Mouse (Mus musculus) E14TG2a.4 (cell line): ENCODE measurements around the gene Zfp646.

Experiments used
- CTCF ChIP-seq: conservative IDR thresholded peaks from 2 replicates; pipeline ENCODE4 v1.5.1; 2014; ENCODE audit warnings: low read length
- NANOG ChIP-seq: IDR thresholded peaks from 2 replicates; pipeline ENCODE4 v1.6.1; 2014; ENCODE audit warnings: borderline replicate concordance, low read length, mixed read lengths
- POU5F1 ChIP-seq: IDR thresholded peaks from 2 replicates; pipeline ENCODE4 v1.6.1; 2014; ENCODE audit warnings: low read length, borderline replicate concordance

DNA sequence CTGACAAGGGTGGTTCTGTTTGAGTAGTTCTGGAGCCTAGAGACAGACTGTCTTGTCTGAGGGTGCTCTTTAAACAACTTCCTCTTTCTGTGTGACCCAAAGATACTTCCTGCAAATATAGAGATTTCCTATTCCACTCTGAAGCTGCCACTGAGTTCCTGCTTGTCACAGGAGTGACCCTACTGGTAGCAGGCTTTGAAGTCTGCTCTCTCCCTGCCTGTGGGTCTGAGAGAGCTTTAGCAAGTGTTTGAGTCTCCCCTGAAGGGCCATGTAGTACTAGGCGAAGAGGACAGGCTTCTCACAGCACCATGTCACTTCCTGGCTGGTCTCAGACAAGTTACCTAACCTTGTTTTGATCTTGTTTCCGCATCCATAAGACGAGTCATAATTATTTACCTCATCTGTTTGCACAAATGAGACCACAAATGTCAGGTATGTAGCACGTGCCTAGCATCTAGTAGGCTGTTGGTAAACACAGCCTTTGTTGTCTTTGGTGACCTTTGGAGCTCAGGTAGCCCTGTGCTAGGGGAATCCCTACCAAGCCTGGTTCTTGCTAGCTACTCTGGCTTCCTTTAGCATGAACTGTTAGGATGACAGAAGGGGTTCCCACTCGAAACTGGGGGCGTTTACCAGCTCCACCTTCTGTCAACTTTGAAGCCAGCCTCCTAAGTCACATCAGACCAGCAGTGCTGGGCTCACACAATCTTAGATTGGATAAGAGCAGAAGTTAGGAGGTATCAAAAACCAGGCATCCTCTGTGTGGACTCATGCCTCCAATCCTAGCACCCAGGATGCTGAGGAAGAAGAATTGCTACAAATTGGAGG, 46.6 kb downstream of the Zfp646 start:
- no peak for TF ChIP-seq CTCF
- no peak for TF ChIP-seq NANOG
- TF ChIP-seq POU5F1: no peak
